Mouse (Mus musculus) bone marrow, adult 2 months (tissue): ENCODE results near the gene Hspb7. TPM values are rescaled to one million over a fixed set of nuclear protein-coding genes. Genes with fewer than 3 reads are reported as not detected.

Experiments used
- H3K27ac ChIP-seq: fragments of 200-500 bp; 2 replicates; pipeline ENCODE4 v1.5.1; 2012; ENCODE audit warnings: low read depth, mild to moderate bottlenecking, control low read depth, inconsistent platforms, low read length; ENCODE audit not compliant: control insufficient read depth, poor library complexity, insufficient read depth
- H3K4me1 ChIP-seq: fragments of 200-500 bp; 2 replicates; pipeline ENCODE4 v1.6.1; 2011; ENCODE audit warnings: low read length; ENCODE audit not compliant: control insufficient read depth, insufficient read depth
- H3K4me3 ChIP-seq: fragments of 200-500 bp; replicated peaks from 2 replicates; pipeline ENCODE3; 2011; ENCODE audit warnings: mild to moderate bottlenecking, low read depth, low read length, control low read depth; ENCODE audit not compliant: control insufficient read depth
- CTCF ChIP-seq: fragments of 200-500 bp; IDR thresholded peaks from 2 replicates; pipeline ENCODE4 v1.5.1; 2011; ENCODE audit warnings: low read length, control low read depth; ENCODE audit not compliant: control insufficient read depth, insufficient read depth
- POLR2A ChIP-seq: fragments of 200-500 bp; IDR thresholded peaks from 2 replicates; pipeline ENCODE4 v1.6.1; 2011; ENCODE audit warnings: low read depth, mild to moderate bottlenecking, control low read depth, low read length, borderline replicate concordance; ENCODE audit not compliant: control insufficient read depth
- WGBS: fragments of 180-500 bp; shearing (Covaris S2); methylation state at CpG from one replicate; pipeline ENCODE4 v1.1.7; 2018; 5-methylcytosine and 5-hydroxymethylcytosine counted together
- polyA plus RNA-seq: library from polyadenylated mRNA; stranded (reverse); fragments of >200 nt; gene quantifications from 2 replicates; pipeline ENCODE4 v1.2.4, GENCODE M21; 2011; ENCODE audit warnings: low replicate concordance; ENCODE audit not compliant: missing spikeins, insufficient read depth, insufficient read length

The Hspb7 gene
- polyA plus RNA-seq, 1 experiment, result 0.72 TPM

GRCm38 (mm10) chr4:141406516-141407299 lies 13.9 kb upstream of the Hspb7 start:
- Histone ChIP-seq H3K27ac (no peak overlapping the region), H3K4me1 (no peaks in the 10 kb centered on the region), H3K4me3 (no peak overlapping the region)
- WGBS, result 46% methylated on average over 14 of the region's 14 CpGs
- TF ChIP-seq POLR2A, result no peak
- peak; percentile 58 for TF ChIP-seq CTCF

GRCm38 (mm10) chr4:141408577-141408976 lies 12.0 kb upstream of the Hspb7 start:
- no peak for TF ChIP-seq POLR2A
- no peak for TF ChIP-seq CTCF
- Histone ChIP-seq H3K27ac (no peak overlapping the region), H3K4me3 (no peak overlapping the region), H3K4me1 (no peaks in the 10 kb centered on the region)
- 76% methylated on average over 3 of the region's 3 CpGs for WGBS

- no peak overlapping the region for H3K4me3 ChIP-seq
- no peak overlapping the region for H3K27ac ChIP-seq
- TF ChIP-seq CTCF (peak; percentile 42; the same call in 1 of the 2 replicates), POLR2A (0 out of 2 replicates have a peak, but pooled peaks have one; percentile 26)
- WGBS, result 31% methylated on average over 22 of the region's 22 CpGs
- no peaks in the 10 kb centered on the region for H3K4me1 ChIP-seq
Measured at GRCm38 (mm10) chr4:141411430-141411992, 9.1 kb upstream of the Hspb7 start.

- TF ChIP-seq CTCF, result no peak
- TF ChIP-seq POLR2A, result no peak
- 65% methylated on average over 7 of the region's 7 CpGs for WGBS
Measured at GRCm38 (mm10) chr4:141415924-141416323, 4.7 kb upstream of the Hspb7 start, which contains the start of gene Clcnkb. Clcnkb (minus strand) TSS chr4:141416014.

GRCm38 (mm10) chr4:141419398-141420191 lies 984 bp upstream of the Hspb7 start:
- Histone ChIP-seq H3K4me3 (no peak overlapping the region), H3K27ac (no peak overlapping the region), H3K4me1 (peaks cover 1% of the 10 kb centered on the region; the same call in 1 of the 2 replicates)
- WGBS, result 8% methylated on average over 27 of the region's 27 CpGs
- no peak for TF ChIP-seq POLR2A
- peak; percentile 0; the same call in 1 of the 2 replicates for TF ChIP-seq CTCF

More at GRCm38 (mm10) chr4:141415924-141416323, 4.7 kb upstream of the Hspb7 start, which contains the start of gene Clcnkb:
- Histone ChIP-seq H3K4me1 (peaks cover 1% of the 10 kb centered on the region; the same call in 1 of the 2 replicates), H3K27ac (no peak within 1 kb of the TSS), H3K4me3 (no peak within 1 kb of the TSS)

GRCm38 (mm10) chr4:141420886-141421285 lies 307 bp downstream of the Hspb7 start:
- peaks cover 1% of the 10 kb centered on the region; the same call in 1 of the 2 replicates for H3K4me1 ChIP-seq
- 77% methylated on average over 9 of the region's 9 CpGs for WGBS
- H3K4me3 ChIP-seq, result no peak overlapping the region
- TF ChIP-seq POLR2A (no peak), CTCF (no peak)
- H3K27ac ChIP-seq, result no peak overlapping the region

GRCm38 (mm10) chr4:141421423-141421822 lies 844 bp downstream of the Hspb7 start:
- Histone ChIP-seq H3K4me3 (no peak overlapping the region), H3K4me1 (peaks cover 1% of the 10 kb centered on the region; the same call in 1 of the 2 replicates), H3K27ac (no peak overlapping the region)
- TF ChIP-seq POLR2A (no peak), CTCF (no peak)
- WGBS, result 81% methylated on average over 14 of the region's 14 CpGs

- no peak for TF ChIP-seq CTCF
- no peak for TF ChIP-seq POLR2A
- WGBS, result 83% methylated on average over 5 of the region's 5 CpGs
- H3K4me1 ChIP-seq, result peaks cover 1% of the 10 kb centered on the region; the same call in 1 of the 2 replicates
- no peak overlapping the region for H3K4me3 ChIP-seq
- H3K27ac ChIP-seq, result no peak overlapping the region
Measured at GRCm38 (mm10) chr4:141422841-141423240, 2.3 kb downstream of the Hspb7 start.
